Mouse (Mus musculus) liver, embryonic 14.5 days (tissue): ENCODE measurements around the gene Npr2.

Source experiments
- CTCF ChIP-seq: IDR thresholded peaks from 2 replicates; pipeline ENCODE4 v1.5.1; 2016; ENCODE audit warnings: antibody characterized with exemption, low read depth, control low read depth
- EP300 ChIP-seq: IDR thresholded peaks from 2 replicates; pipeline ENCODE4 v1.6.1; 2016; ENCODE audit warnings: antibody characterized with exemption, low read depth

DNA sequence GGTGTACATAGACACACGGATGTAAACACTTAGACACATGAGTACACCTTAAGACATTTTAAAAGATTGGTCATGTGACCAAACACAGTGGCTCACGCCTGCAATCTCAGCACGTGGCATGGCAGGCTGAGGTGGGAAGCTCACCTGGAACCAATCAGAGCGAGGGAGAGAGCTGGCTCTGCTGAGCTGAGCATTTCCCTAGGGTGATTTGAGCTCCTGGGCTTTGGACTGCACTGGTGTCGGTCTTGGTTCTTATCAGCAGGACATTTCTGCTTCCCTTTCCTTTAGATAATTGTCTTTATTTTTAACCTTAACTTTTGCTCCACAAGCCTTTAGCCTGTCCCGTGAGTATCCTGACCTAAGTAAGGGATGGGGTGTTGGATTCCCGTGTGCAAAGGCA lies 44.1 kb upstream of the Npr2 start:
- TF ChIP-seq CTCF: no peak
- TF ChIP-seq EP300: no peak
